Mouse (Mus musculus) G1E (cell line): ENCODE data around the gene Hoxa3.

ENCODE experiments used
- CTCF ChIP-seq: IDR thresholded peaks from 2 replicates; pipeline ENCODE4 v1.5.1; 2012; ENCODE audit warnings: low read depth, low read length, inconsistent platforms, mixed read lengths
- GATA1 ChIP-seq: IDR thresholded peaks from 2 replicates; pipeline ENCODE4 v1.6.1; 2012; ENCODE audit warnings: borderline replicate concordance, low read length, inconsistent platforms, mixed read lengths
- POLR2AphosphoS5 ChIP-seq: IDR thresholded peaks from 2 replicates; pipeline ENCODE4 v1.6.1; 2012; ENCODE audit warnings: low read depth, low read length, inconsistent platforms; ENCODE audit not compliant: insufficient replicate concordance
- TAL1 ChIP-seq: conservative IDR thresholded peaks from 2 replicates; pipeline ENCODE4 v1.6.1; 2012; ENCODE audit warnings: low read depth, low read length, inconsistent platforms, mixed read lengths

DNA sequence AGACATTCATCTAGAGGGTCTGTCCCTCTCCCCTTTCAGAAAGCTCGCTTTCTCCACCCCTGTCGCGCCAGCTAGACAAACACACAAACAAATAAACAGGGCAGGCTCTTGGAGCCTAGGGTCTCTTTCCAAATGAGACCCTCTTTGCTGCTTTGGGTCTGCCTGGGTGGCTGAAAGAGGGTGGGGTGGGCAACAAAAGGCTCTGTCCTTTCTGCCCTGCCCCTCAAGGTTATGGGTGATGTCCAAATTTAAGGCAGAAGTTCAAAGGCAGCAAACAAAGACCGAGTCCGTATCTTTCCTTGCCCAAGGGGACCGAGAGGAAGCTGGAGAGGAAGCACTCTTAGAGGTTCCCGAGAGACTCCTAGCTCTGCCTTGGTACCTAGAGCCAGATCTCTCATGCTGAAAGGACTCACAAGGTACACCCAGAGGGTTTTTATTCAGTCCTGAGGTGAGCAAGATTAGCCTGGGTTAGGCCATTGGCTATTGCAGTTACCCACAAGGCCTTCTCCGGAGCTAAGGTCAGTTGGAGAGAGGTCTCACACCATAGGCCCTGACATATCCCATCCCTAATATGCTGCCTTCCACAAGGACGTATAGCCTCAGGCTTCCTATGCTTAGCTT is 28.0 kb upstream of the Hoxa3 start:
- no peak for TF ChIP-seq CTCF
- no peak for TF ChIP-seq TAL1
- no peak for TF ChIP-seq GATA1
- TF ChIP-seq POLR2AphosphoS5 = no peak
